Mouse (Mus musculus): ENCODE data around the gene Hypk. TPM values are rescaled to one million over a fixed set of nuclear protein-coding genes. Genes with fewer than 3 reads are reported as not detected.
"Not testable (repeated sequence)": the region's sequence is repeated elsewhere in the genome, so short reads cannot be mapped to it uniquely, and the experiment has no call there.

Hypk gene
- polyA plus RNA-seq, 1 experiment from 2014 or later, result 110 TPM

GRCm38 (mm10) chr2:121475306-121475705 lies 22.2 kb downstream of the Hypk start:
- not testable (repeated sequence) for ATAC-seq; H3K27me3 ChIP-seq (ENCODE audit: control insufficient read depth, insufficient read depth, low read depth, low read length); H3K4me1 ChIP-seq (ENCODE audit: control insufficient read depth, insufficient read depth, low read length); H3K4me2 ChIP-seq (ENCODE audit: low read length); H3K36me3 ChIP-seq (ENCODE audit: control insufficient read depth, insufficient read depth, low read length); H3K9ac ChIP-seq (ENCODE audit: low read depth, low read length); H3K27ac ChIP-seq (ENCODE audit: low read length); H3K4me3 ChIP-seq (ENCODE audit: low read depth, low read length); H3K9me3 ChIP-seq (replicated peaks; ENCODE audit: control insufficient read depth, low read length, poor library complexity, severe bottlenecking)
- WGBS, result 95% methylated on average over 2 of the region's 2 CpGs

GRCm38 (mm10) chr2:121477491-121478266 lies 24.6 kb downstream of the Hypk start:
- Histone ChIP-seq H3K9ac (ENCODE audit: low read depth, low read length) (no peak overlapping the region), H3K4me1 (ENCODE audit: control insufficient read depth, insufficient read depth, low read length) (peaks cover 2% of the 10 kb centered on the region; the same call in 1 of the 2 replicates), H3K27ac (ENCODE audit: low read length) (no peak overlapping the region), H3K27me3 (ENCODE audit: control insufficient read depth, insufficient read depth, low read depth, low read length) (no peaks in the 10 kb centered on the region), H3K36me3 (ENCODE audit: control insufficient read depth, insufficient read depth, low read length) (no peaks in the 10 kb centered on the region), H3K4me3 (ENCODE audit: low read depth, low read length) (no peak overlapping the region), H3K4me2 (ENCODE audit: low read length) (no peak overlapping the region), H3K9me3 (replicated peaks; ENCODE audit: control insufficient read depth, low read length, poor library complexity, severe bottlenecking) (no peaks in the 10 kb centered on the region)
- no peak for ATAC-seq
- 83% methylated on average over 3 of the region's 3 CpGs for WGBS

- H3K4me3 ChIP-seq (ENCODE audit: low read depth, low read length), result no peak overlapping the region
- no peaks in the 10 kb centered on the region for H3K4me1 ChIP-seq (ENCODE audit: control insufficient read depth, insufficient read depth, low read length)
- no peak for ATAC-seq
- no peak overlapping the region for H3K27ac ChIP-seq (ENCODE audit: low read length)
- H3K4me2 ChIP-seq (ENCODE audit: low read length), result no peak overlapping the region
- no peaks in the 10 kb centered on the region for H3K27me3 ChIP-seq (ENCODE audit: control insufficient read depth, insufficient read depth, low read depth, low read length)
- H3K9me3 ChIP-seq (replicated peaks; ENCODE audit: control insufficient read depth, low read length, poor library complexity, severe bottlenecking), result no peaks in the 10 kb centered on the region
- 67% methylated on average over 3 of the region's 3 CpGs for WGBS
- no peaks in the 10 kb centered on the region for H3K36me3 ChIP-seq (ENCODE audit: control insufficient read depth, insufficient read depth, low read length)
- H3K9ac ChIP-seq (ENCODE audit: low read depth, low read length), result no peak overlapping the region
Measured at GRCm38 (mm10) chr2:121480498-121480897, 27.4 kb downstream of the Hypk start.

- not testable (repeated sequence) for ATAC-seq; H3K4me2 ChIP-seq (ENCODE audit: low read length); H3K9me3 ChIP-seq (replicated peaks; ENCODE audit: control insufficient read depth, low read length, poor library complexity, severe bottlenecking); H3K4me3 ChIP-seq (ENCODE audit: low read depth, low read length); H3K27me3 ChIP-seq (ENCODE audit: control insufficient read depth, insufficient read depth, low read depth, low read length); H3K9ac ChIP-seq (ENCODE audit: low read depth, low read length); H3K36me3 ChIP-seq (ENCODE audit: control insufficient read depth, insufficient read depth, low read length); H3K27ac ChIP-seq (ENCODE audit: low read length); H3K4me1 ChIP-seq (ENCODE audit: control insufficient read depth, insufficient read depth, low read length)
- 87% methylated on average over 13 of the region's 13 CpGs for WGBS
Measured at GRCm38 (mm10) chr2:121480916-121481315, 27.8 kb downstream of the Hypk start.

- Histone ChIP-seq H3K36me3 (ENCODE audit: control insufficient read depth, insufficient read depth, low read length) (no peaks in the 10 kb centered on the region), H3K9me3 (replicated peaks; ENCODE audit: control insufficient read depth, low read length, poor library complexity, severe bottlenecking) (no peaks in the 10 kb centered on the region), H3K27ac (ENCODE audit: low read length) (0 out of 2 replicates have a peak overlapping the region, but pooled peaks have one; percentile 11), H3K9ac (ENCODE audit: low read depth, low read length) (no peak overlapping the region), H3K27me3 (ENCODE audit: control insufficient read depth, insufficient read depth, low read depth, low read length) (no peaks in the 10 kb centered on the region), H3K4me2 (ENCODE audit: low read length) (no peak overlapping the region), H3K4me1 (ENCODE audit: control insufficient read depth, insufficient read depth, low read length) (no peaks in the 10 kb centered on the region), H3K4me3 (ENCODE audit: low read depth, low read length) (no peak overlapping the region)
- 44% methylated on average over 8 of the region's 8 CpGs for WGBS
- ATAC-seq, result no peak
Measured at GRCm38 (mm10) chr2:121483576-121483975, 30.5 kb downstream of the Hypk start.

GRCm38 (mm10) chr2:121484403-121484802 lies 31.3 kb downstream of the Hypk start:
- 75% methylated on average over 1 of the region's 2 CpGs for WGBS
- not testable (repeated sequence) for H3K4me2 ChIP-seq (ENCODE audit: low read length)

GRCm38 (mm10) chr2:121501550-121501949 lies 48.5 kb downstream of the Hypk start:
- H3K9me3 ChIP-seq (replicated peaks; ENCODE audit: control insufficient read depth, low read length, poor library complexity, severe bottlenecking); ATAC-seq; H3K4me1 ChIP-seq (ENCODE audit: control insufficient read depth, insufficient read depth, low read length); H3K4me2 ChIP-seq (ENCODE audit: low read length); H3K27me3 ChIP-seq (ENCODE audit: control insufficient read depth, insufficient read depth, low read depth, low read length); H3K27ac ChIP-seq (ENCODE audit: low read length); H3K4me3 ChIP-seq (ENCODE audit: low read depth, low read length); H3K36me3 ChIP-seq (ENCODE audit: control insufficient read depth, insufficient read depth, low read length); H3K9ac ChIP-seq (ENCODE audit: low read depth, low read length): not testable (repeated sequence)
- WGBS, result 75% methylated on average over 1 of the region's 6 CpGs

More at GRCm38 (mm10) chr2:121484403-121484802, 31.3 kb downstream of the Hypk start:
- not testable (repeated sequence) for H3K36me3 ChIP-seq (ENCODE audit: control insufficient read depth, insufficient read depth, low read length); H3K9ac ChIP-seq (ENCODE audit: low read depth, low read length); H3K4me1 ChIP-seq (ENCODE audit: control insufficient read depth, insufficient read depth, low read length); H3K4me3 ChIP-seq (ENCODE audit: low read depth, low read length); H3K9me3 ChIP-seq (replicated peaks; ENCODE audit: control insufficient read depth, low read length, poor library complexity, severe bottlenecking); ATAC-seq; H3K27ac ChIP-seq (ENCODE audit: low read length); H3K27me3 ChIP-seq (ENCODE audit: control insufficient read depth, insufficient read depth, low read depth, low read length)

GRCm38 (mm10) chr2:121505942-121506882 lies 53.1 kb downstream of the Hypk start, which contains the start of the genes Mfap1a and Wdr76:
Gene Mfap1a, minus strand, starts transcription at chr2:121506665.
Gene Wdr76, plus strand, starts transcription at chr2:121506723.
- 5% methylated on average over 37 of the region's 42 CpGs for WGBS
- peak within 1 kb of the TSS; percentile 69 for H3K9ac ChIP-seq (ENCODE audit: low read depth, low read length)
- not testable (repeated sequence) for H3K27me3 ChIP-seq (ENCODE audit: control insufficient read depth, insufficient read depth, low read depth, low read length); H3K36me3 ChIP-seq (ENCODE audit: control insufficient read depth, insufficient read depth, low read length); H3K9me3 ChIP-seq (replicated peaks; ENCODE audit: control insufficient read depth, low read length, poor library complexity, severe bottlenecking); H3K4me1 ChIP-seq (ENCODE audit: control insufficient read depth, insufficient read depth, low read length)
- ATAC-seq, result peak; percentile 96
- H3K4me3 ChIP-seq (ENCODE audit: low read depth, low read length), result peak within 1 kb of the TSS; percentile 60
- peak within 1 kb of the TSS; percentile 38; the same call in 1 of the 2 replicates for H3K27ac ChIP-seq (ENCODE audit: low read length)
- peak within 1 kb of the TSS; percentile 72 for H3K4me2 ChIP-seq (ENCODE audit: low read length)

All from midbrain, embryonic 16.5 days (tissue).